Mouse (Mus musculus): ENCODE measurements around the gene Olfr464. TPM values are rescaled to one million over a fixed set of nuclear protein-coding genes. Genes with fewer than 3 reads are reported as not detected.

Gene Olfr464
- polyA plus RNA-seq, 1 experiment from 2014 or later: not detected

- H3K27ac ChIP-seq (replicated peaks): no peak overlapping the region
Measured at GRCm38 (mm10) chr11:87920301-87920700, 466 bp downstream of the Olfr464 start.

GRCm38 (mm10) chr11:87916005-87916404, 4.8 kb downstream of the Olfr464 start:
- no peaks in the 10 kb centered on the region for H3K4me1 ChIP-seq (replicated peaks)
- 57% methylated on average over 1 of the region's 1 CpGs for WGBS (ENCODE audit: insufficient replicate concordance)
- no peak overlapping the region for H3K4me2 ChIP-seq
- H3K9ac ChIP-seq: no peak overlapping the region
- no peaks in the 10 kb centered on the region; the same call in 1 of the 2 replicates for H3K27me3 ChIP-seq
- no peaks in the 10 kb centered on the region for H3K9me3 ChIP-seq (replicated peaks)
- H3K36me3 ChIP-seq (replicated peaks): no peaks in the 10 kb centered on the region
- H3K27ac ChIP-seq (replicated peaks): no peak overlapping the region
- no peak overlapping the region for H3K4me3 ChIP-seq (replicated peaks)
- ATAC-seq (ENCODE audit: insufficient read depth): no peak

More at GRCm38 (mm10) chr11:87920301-87920700, 466 bp downstream of the Olfr464 start:
- Histone ChIP-seq H3K4me3 (replicated peaks) (no peak overlapping the region), H3K36me3 (replicated peaks) (no peaks in the 10 kb centered on the region), H3K27me3 (no peaks in the 10 kb centered on the region; the same call in 1 of the 2 replicates), H3K9me3 (replicated peaks) (no peaks in the 10 kb centered on the region), H3K9ac (no peak overlapping the region), H3K4me2 (no peak overlapping the region), H3K4me1 (replicated peaks) (no peaks in the 10 kb centered on the region)
- WGBS (ENCODE audit: insufficient replicate concordance): 45% methylated on average over 2 of the region's 2 CpGs
- no peak for ATAC-seq (ENCODE audit: insufficient read depth)

GRCm38 (mm10) chr11:87904331-87904730, 16.4 kb downstream of the Olfr464 start:
- H3K27me3 ChIP-seq: no peaks in the 10 kb centered on the region; the same call in 1 of the 2 replicates
- H3K4me2 ChIP-seq: no peak overlapping the region
- no peak for ATAC-seq (ENCODE audit: insufficient read depth)
- no peak overlapping the region for H3K27ac ChIP-seq (replicated peaks)
- H3K9me3 ChIP-seq (replicated peaks): no peaks in the 10 kb centered on the region
- H3K4me3 ChIP-seq (replicated peaks): no peak overlapping the region
- WGBS (ENCODE audit: insufficient replicate concordance): 58% methylated on average over 3 of the region's 3 CpGs
- no peak overlapping the region for H3K9ac ChIP-seq
- no peaks in the 10 kb centered on the region for H3K4me1 ChIP-seq (replicated peaks)
- H3K36me3 ChIP-seq (replicated peaks): no peaks in the 10 kb centered on the region

GRCm38 (mm10) chr11:87897287-87897686, 23.5 kb downstream of the Olfr464 start, which contains the start of gene Olfr463:
Gene Olfr463 (minus strand): TSS chr11:87897387.
- Histone ChIP-seq H3K9ac (no peak within 1 kb of the TSS), H3K9me3 (replicated peaks) (no peaks in the 10 kb centered on the region), H3K4me3 (replicated peaks) (no peak within 1 kb of the TSS), H3K4me1 (replicated peaks) (no peaks in the 10 kb centered on the region), H3K27me3 (peaks cover 6% of the 10 kb centered on the region; the same call in 1 of the 2 replicates), H3K4me2 (no peak within 1 kb of the TSS), H3K36me3 (replicated peaks) (no peaks in the 10 kb centered on the region), H3K27ac (replicated peaks) (no peak within 1 kb of the TSS)
- no peak for ATAC-seq (ENCODE audit: insufficient read depth)

- 59% methylated on average over 6 of the region's 6 CpGs for WGBS (ENCODE audit: insufficient replicate concordance)
- H3K4me3 ChIP-seq (replicated peaks): no peak within 1 kb of the TSS
- no peak within 1 kb of the TSS for H3K4me2 ChIP-seq
- H3K4me1 ChIP-seq (replicated peaks): no peaks in the 10 kb centered on the region
- H3K9me3 ChIP-seq (replicated peaks): no peaks in the 10 kb centered on the region
- no peak for ATAC-seq (ENCODE audit: insufficient read depth)
- H3K36me3 ChIP-seq (replicated peaks): no peaks in the 10 kb centered on the region
- no peak within 1 kb of the TSS for H3K9ac ChIP-seq
- no peak within 1 kb of the TSS for H3K27ac ChIP-seq (replicated peaks)
- H3K27me3 ChIP-seq: no peaks in the 10 kb centered on the region
Measured at GRCm38 (mm10) chr11:87892168-87892567, 28.6 kb downstream of the Olfr464 start, which contains the start of gene Olfr462. Gene Olfr462 (minus strand): TSS chr11:87892268.

GRCm38 (mm10) chr11:87884856-87885255, 35.9 kb downstream of the Olfr464 start:
- H3K9ac ChIP-seq: no peak overlapping the region
- ATAC-seq (ENCODE audit: insufficient read depth): no peak
- H3K27me3 ChIP-seq: no peaks in the 10 kb centered on the region
- no peak overlapping the region for H3K4me3 ChIP-seq (replicated peaks)
- no peak overlapping the region for H3K27ac ChIP-seq (replicated peaks)
- no peaks in the 10 kb centered on the region for H3K36me3 ChIP-seq (replicated peaks)
- WGBS (ENCODE audit: insufficient replicate concordance): 60% methylated on average over 5 of the region's 5 CpGs
- no peak overlapping the region for H3K4me2 ChIP-seq
- no peaks in the 10 kb centered on the region for H3K4me1 ChIP-seq (replicated peaks)
- no peaks in the 10 kb centered on the region for H3K9me3 ChIP-seq (replicated peaks)

- WGBS (ENCODE audit: insufficient replicate concordance): 29% methylated on average over 5 of the region's 5 CpGs
- no peak overlapping the region for H3K4me3 ChIP-seq (replicated peaks)
- no peak overlapping the region for H3K4me2 ChIP-seq
- no peak for ATAC-seq (ENCODE audit: insufficient read depth)
- H3K9me3 ChIP-seq (replicated peaks): no peaks in the 10 kb centered on the region
- no peak overlapping the region for H3K27ac ChIP-seq (replicated peaks)
- no peaks in the 10 kb centered on the region for H3K4me1 ChIP-seq (replicated peaks)
- no peak overlapping the region for H3K9ac ChIP-seq
- H3K27me3 ChIP-seq: no peaks in the 10 kb centered on the region
- H3K36me3 ChIP-seq (replicated peaks): no peaks in the 10 kb centered on the region
Measured at GRCm38 (mm10) chr11:87883493-87883892, 37.3 kb downstream of the Olfr464 start.

GRCm38 (mm10) chr11:87881714-87882113, 39.1 kb downstream of the Olfr464 start:
- Histone ChIP-seq H3K36me3 (replicated peaks) (no peaks in the 10 kb centered on the region), H3K4me3 (replicated peaks) (no peak overlapping the region), H3K9me3 (replicated peaks) (no peaks in the 10 kb centered on the region), H3K4me2 (no peak overlapping the region), H3K4me1 (replicated peaks) (no peaks in the 10 kb centered on the region), H3K27ac (replicated peaks) (no peak overlapping the region), H3K9ac (no peak overlapping the region), H3K27me3 (no peaks in the 10 kb centered on the region)
- 41% methylated on average over 4 of the region's 4 CpGs for WGBS (ENCODE audit: insufficient replicate concordance)
- ATAC-seq (ENCODE audit: insufficient read depth): no peak

- no peak for ATAC-seq (ENCODE audit: insufficient read depth)
- no peak overlapping the region for H3K27ac ChIP-seq (replicated peaks)
- H3K36me3 ChIP-seq (replicated peaks): no peaks in the 10 kb centered on the region
- H3K9ac ChIP-seq: no peak overlapping the region
- WGBS (ENCODE audit: insufficient replicate concordance): 68% methylated on average over 9 of the region's 9 CpGs
- H3K27me3 ChIP-seq: no peaks in the 10 kb centered on the region; the same call in 1 of the 2 replicates
- no peak overlapping the region for H3K4me3 ChIP-seq (replicated peaks)
- no peaks in the 10 kb centered on the region for H3K4me1 ChIP-seq (replicated peaks)
- no peaks in the 10 kb centered on the region for H3K9me3 ChIP-seq (replicated peaks)
- no peak overlapping the region for H3K4me2 ChIP-seq
Measured at GRCm38 (mm10) chr11:87879826-87880225, 40.9 kb downstream of the Olfr464 start.

GRCm38 (mm10) chr11:87875436-87875835, 45.3 kb downstream of the Olfr464 start, which contains the start of gene Epx:
Gene Epx (minus strand): TSS chr11:87875536.
- H3K4me1 ChIP-seq (replicated peaks): no peaks in the 10 kb centered on the region
- no peaks in the 10 kb centered on the region; the same call in 1 of the 2 replicates for H3K27me3 ChIP-seq
- H3K9me3 ChIP-seq (replicated peaks): no peaks in the 10 kb centered on the region
- no peak within 1 kb of the TSS for H3K4me2 ChIP-seq
- no peak for ATAC-seq (ENCODE audit: insufficient read depth)
- H3K4me3 ChIP-seq (replicated peaks): no peak within 1 kb of the TSS
- no peak within 1 kb of the TSS for H3K9ac ChIP-seq
- H3K27ac ChIP-seq (replicated peaks): no peak within 1 kb of the TSS
- H3K36me3 ChIP-seq (replicated peaks): no peaks in the 10 kb centered on the region
- WGBS (ENCODE audit: insufficient replicate concordance): 62% methylated on average over 6 of the region's 6 CpGs

- Histone ChIP-seq H3K27me3 (no peaks in the 10 kb centered on the region; the same call in 1 of the 2 replicates), H3K9me3 (replicated peaks) (no peaks in the 10 kb centered on the region), H3K4me2 (no peak overlapping the region), H3K4me3 (replicated peaks) (no peak overlapping the region), H3K9ac (no peak overlapping the region), H3K4me1 (replicated peaks) (no peaks in the 10 kb centered on the region), H3K36me3 (replicated peaks) (no peaks in the 10 kb centered on the region), H3K27ac (replicated peaks) (no peak overlapping the region)
- no peak for ATAC-seq (ENCODE audit: insufficient read depth)
- 45% methylated on average over 8 of the region's 8 CpGs for WGBS (ENCODE audit: insufficient replicate concordance)
Measured at GRCm38 (mm10) chr11:87871766-87872165, 49.0 kb downstream of the Olfr464 start.

- no peak overlapping the region for H3K4me3 ChIP-seq (replicated peaks)
- H3K27ac ChIP-seq (replicated peaks): no peak overlapping the region
- ATAC-seq (ENCODE audit: insufficient read depth): no peak
- no peaks in the 10 kb centered on the region for H3K9me3 ChIP-seq (replicated peaks)
- WGBS (ENCODE audit: insufficient replicate concordance): 65% methylated on average over 2 of the region's 2 CpGs
- H3K4me1 ChIP-seq (replicated peaks): no peaks in the 10 kb centered on the region
- no peak overlapping the region for H3K9ac ChIP-seq
- H3K36me3 ChIP-seq (replicated peaks): no peaks in the 10 kb centered on the region
- H3K27me3 ChIP-seq: no peaks in the 10 kb centered on the region; the same call in 1 of the 2 replicates
- no peak overlapping the region for H3K4me2 ChIP-seq
Measured at GRCm38 (mm10) chr11:87870096-87870495, 50.7 kb downstream of the Olfr464 start.

All from liver, embryonic 15.5 days (tissue).